Mouse (Mus musculus) CH12.LX (cell line): ENCODE data around the gene Ssbp2.

ENCODE experiments used
- POLR2A ChIP-seq: IDR thresholded peaks from 2 replicates; pipeline ENCODE4 v1.6.1; 2011; ENCODE audit warnings: low read depth, mild to moderate bottlenecking, improper control_type of control experiment, low read length
- POLR2AphosphoS2 ChIP-seq: IDR thresholded peaks from 2 replicates; pipeline ENCODE4 v1.6.1; 2011; ENCODE audit warnings: low read depth, low read length, improper control_type of control experiment
- SMC3 ChIP-seq: IDR thresholded peaks from 2 replicates; pipeline ENCODE4 v1.6.1; 2011; ENCODE audit warnings: low read depth, low read length, improper control_type of control experiment
- USF1 ChIP-seq: IDR thresholded peaks from 2 replicates; pipeline ENCODE4 v1.6.1; 2014; ENCODE audit warnings: low read depth, mild to moderate bottlenecking, inconsistent platforms, low read length, improper control_type of control experiment

DNA sequence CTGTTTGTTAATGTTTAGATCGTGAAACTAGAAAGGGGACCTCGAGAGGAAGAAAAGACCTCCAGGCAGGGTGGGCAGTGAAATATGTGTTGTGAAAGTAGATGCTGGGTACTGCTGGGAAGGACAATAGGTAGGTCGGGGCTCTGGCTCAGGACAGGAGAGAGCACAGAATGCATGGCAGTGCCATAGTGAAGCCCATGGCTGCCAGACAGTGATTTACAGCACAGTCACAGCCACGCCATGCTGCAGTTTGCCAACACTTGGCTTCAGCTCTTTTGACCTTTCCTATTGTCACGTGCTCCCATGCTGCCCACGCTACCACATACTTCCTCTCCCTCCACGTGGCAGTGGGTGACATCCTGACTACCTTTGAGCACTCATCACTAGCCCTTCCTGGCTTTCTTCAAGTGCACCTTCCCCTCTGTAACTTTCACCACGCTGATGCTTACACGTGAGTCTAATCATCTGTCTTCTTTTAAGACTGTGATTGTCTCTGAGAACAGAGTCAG lies 171.3 kb downstream of the Ssbp2 start:
- no peak for TF ChIP-seq POLR2AphosphoS2
- no peak for TF ChIP-seq POLR2A
- TF ChIP-seq USF1: no peak
- TF ChIP-seq SMC3: no peak
